Mouse (Mus musculus) megakaryocyte, adult 5-6 weeks (primary cell): ENCODE results near the gene Ier5l. TPM values are rescaled to one million over a fixed set of nuclear protein-coding genes. Genes with fewer than 3 reads are reported as not detected.

Experiments used
- ATAC-seq: 2 replicates; pipeline ENCODE4 v1.8.0; 2016; ENCODE audit warnings: mild to moderate bottlenecking, inconsistent platforms; ENCODE audit not compliant: poor library complexity, severe bottlenecking
- total RNA-seq, 2 experiments: library from RNA; stranded (forward) in 1 of 2; stranded (reverse) in 1 of 2; fragments of 153-499, 151-499 nt in 1 of 2; fragments of 221-1000, 200-1000 nt in 1 of 2; gene quantifications; 2 replicates each; pipeline versions ENCODE4 v1.2.3 to v1.2.4; 2015 to 2017

The Ier5l gene
- total RNA-seq (2015): 0.18 and 0.40 TPM in 2 replicates
- total RNA-seq (2017): 0.99 and 1.1 TPM in 2 replicates

DNA sequence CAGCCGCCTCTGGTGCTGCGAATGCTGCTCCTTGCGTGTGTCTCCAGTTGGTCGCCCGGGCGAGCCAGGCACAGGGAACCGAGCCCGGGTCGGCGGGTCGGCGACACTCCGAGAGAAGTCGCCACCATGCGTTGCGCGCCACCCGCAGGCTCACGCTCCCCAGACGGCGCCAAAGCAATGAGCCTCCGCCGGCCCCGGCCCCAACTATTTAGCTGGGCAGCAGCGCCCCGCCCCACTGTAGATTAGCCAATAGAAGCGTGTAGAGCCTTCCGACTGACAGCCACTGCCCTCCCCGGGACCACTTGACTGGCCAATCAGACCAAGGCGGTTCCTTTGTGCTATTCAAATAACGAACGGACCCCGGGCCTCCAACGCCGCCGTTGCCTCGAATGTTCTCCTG, at the start of gene Ier5l:
Ier5l (minus strand) TSS at position 181 of the 400 bp plus-strand sequence.
- peak; percentile 61 for ATAC-seq

DNA sequence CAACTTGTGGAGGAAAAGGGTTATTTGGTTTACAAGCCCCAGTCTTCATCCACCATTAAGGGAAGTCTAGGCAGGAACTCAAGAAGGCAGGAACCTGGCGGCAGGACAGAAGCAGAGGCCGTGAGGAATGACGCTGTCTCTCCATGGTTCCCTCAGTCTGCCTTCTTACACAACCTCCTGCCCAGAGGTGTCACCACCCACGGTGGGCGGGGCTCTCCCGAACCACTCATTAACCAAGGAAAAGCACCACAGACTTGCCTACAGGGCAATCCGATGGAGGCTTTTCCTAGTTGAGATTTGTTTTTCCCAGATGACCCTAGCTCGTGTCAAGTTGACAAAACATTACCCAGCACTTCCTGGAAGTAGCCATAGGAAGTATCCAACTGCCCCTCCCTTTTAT, 49.7 kb upstream of the Ier5l start:
- no peak for ATAC-seq

GRCm38 (mm10) chr2:30510711-30511380, 36.8 kb upstream of the Ier5l start:
- no peak for ATAC-seq

DNA sequence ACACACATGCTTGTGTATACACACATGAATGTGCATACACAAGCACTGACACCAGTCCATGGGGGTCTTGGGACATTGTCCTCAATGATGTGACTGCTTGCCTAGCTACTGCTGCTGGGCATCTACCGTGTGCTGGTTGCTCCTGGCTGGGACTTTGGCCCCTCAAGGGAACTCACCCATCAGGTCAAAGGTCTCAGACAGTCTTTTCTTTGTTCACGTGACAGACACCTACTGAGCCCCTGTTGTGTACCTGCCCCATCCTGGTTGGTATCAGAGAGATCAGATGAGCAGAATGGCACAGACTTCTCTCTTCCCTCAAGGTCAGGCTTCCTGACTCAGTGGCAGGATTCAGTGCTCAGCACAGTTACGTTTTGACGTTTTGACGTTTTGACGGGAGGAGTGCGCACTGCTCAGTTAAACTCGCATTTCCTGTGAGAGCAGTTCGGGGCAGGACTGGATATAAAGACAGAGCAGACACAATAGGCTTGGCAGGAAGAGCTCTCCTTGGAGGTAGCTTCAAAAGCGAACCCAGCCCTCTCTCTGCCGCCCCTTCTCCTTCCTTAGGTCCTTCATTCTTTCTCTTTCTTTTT, 33.2 kb upstream of the Ier5l start:
- ATAC-seq: no peak

- ATAC-seq: no peak
Observed at GRCm38 (mm10) chr2:30503677-30504621, 29.9 kb upstream of the Ier5l start.

DNA sequence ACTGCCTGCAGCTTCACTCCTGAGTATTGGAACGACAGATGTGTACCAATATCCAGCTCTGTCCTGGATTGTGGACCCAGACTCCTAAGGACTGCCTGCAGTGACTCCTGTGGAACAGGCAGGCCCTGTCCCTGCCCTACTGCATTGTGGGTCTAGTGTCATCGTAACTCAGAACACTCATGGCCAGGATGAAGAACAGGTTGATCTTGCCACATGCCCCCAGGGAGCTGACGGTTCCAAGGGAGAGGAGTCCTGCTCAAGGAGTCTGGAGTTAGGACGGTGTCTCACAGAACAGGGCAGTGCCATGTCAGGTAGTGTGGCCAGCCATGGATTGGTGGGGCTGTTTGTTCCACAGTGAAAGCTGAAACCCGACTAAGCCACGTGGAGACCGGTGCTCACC, 27.7 kb upstream of the Ier5l start:
- ATAC-seq: no peak

DNA sequence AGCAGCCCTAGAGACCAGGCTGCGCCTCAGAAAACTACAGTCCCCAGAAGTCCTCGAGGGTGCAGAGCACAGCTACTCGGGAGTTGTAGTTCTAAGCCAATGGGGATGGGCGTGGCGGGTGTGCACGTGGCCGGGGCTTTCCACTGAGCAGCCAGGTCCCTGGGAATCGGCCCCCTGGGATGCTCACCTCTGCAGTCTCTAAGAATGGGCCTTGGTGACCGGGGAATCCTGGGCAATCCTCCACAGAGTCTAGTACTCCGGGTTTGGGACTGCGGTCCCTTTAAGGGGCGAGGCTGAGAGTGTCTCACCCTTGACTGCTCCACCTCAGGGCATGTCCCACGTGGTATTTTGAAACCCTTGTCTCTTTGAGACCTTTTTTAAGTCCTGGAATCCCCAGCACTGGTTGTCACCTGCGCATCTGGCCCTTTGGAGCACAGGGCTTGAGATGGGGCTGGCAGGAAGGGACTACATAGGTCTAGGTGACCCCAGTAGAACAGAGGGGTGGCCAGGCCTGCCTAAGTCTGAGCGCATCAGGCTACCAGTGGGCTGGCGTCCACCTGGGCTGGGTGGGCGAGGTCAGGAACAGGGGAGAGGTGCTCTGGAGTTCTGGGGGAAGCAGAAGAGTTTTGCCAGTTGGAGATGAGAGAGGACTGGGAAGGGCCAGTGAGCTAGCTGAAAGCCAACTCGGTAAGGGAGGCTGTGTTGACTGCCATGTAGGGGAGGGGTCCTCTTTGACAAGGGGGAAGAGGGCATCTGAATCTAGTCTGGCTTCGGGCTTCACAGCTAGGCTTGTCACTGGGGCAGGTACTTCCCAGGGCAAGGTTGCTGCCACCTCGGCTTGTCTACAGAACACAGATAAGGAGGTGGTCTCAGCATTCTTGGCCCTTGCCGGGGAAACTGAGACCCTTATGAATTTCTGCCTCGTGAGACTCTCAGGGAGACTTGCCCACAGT, 22.2 kb upstream of the Ier5l start:
- ATAC-seq: peak; percentile 68

- ATAC-seq: no peak
Observed at GRCm38 (mm10) chr2:30495000-30495908, 21.2 kb upstream of the Ier5l start.

DNA sequence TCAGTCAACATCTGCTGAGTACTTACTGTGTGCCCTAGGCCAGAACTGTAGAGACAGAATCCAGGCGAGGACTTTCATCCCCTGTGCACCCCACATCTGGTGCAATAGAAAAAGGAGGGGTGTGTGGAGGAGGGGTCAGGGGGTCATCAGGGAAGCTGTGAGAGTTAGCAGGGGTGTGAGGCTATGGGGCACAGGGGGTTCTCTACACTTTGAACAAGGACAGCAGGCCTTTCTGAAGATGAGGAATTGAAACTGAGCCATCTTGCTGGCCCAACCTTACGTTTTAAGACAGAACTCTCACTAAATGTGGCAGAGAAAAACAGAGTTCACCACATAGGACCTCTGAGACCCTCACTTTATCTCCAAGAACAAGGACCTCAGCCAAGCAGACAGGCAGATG, 16.4 kb upstream of the Ier5l start:
- no peak for ATAC-seq

GRCm38 (mm10) chr2:30487597-30487996, 13.6 kb upstream of the Ier5l start:
- ATAC-seq: no peak

DNA sequence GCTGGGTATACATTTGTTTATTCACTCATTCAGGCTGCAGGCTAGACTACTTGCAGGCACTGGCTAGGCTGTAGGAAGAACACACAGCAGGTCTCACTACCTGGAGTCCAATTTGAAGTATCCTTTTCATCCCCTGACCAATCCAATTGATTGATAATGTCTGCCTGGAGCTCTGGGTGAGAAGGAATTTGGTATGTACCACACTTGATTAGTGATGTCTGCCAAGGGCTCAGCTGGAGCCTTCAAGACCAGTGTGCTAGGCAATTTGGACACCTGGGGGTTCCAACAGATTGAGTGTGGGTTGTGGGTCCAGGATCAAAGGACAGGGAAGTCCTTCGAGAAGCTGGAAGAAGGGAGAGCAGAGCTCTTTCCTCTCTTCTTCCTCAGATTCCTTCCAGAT, 4.5 kb upstream of the Ier5l start:
- ATAC-seq: no peak

- ATAC-seq: no peak
Observed at GRCm38 (mm10) chr2:30476241-30476640, 2.2 kb upstream of the Ier5l start.

DNA sequence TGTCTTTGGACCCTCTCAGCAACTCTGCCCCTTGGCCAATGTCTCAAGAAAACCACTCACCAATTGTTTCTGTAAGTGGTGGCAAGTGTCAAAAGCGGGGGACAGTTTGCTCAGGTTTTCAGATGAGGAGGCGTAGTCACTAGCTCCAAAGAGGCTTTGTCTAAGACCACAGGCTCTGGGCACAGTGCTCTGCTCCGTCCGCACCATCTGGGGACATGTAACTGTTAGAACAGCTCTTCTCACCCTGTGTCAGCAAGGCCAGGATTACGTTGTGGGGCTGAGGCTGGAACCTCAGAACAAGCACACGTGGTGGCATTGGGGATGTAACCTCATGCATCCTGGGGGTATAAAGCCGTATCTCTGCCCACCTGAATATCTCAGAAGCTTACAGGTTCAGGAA, 1.4 kb upstream of the Ier5l start:
- no peak for ATAC-seq

DNA sequence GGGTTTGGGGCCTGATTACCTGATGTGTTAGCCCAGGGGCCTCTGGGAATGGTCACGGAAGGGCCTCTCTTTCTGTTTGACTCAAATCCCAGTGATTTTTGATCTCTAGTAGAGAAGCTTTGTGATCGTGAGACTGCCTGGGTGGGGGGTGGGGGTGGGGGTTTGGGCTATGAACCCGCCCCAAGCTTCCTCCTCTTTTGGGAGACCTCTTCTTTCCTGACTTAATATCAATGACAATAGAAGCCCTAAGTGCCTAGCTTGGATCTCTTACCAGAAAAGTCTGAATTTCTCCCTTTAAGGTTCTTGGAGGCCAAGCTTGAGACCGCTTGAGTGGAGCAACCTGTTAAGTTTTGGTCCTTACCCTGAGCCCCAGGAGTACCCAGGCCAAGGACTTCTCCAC, 757 bp upstream of the Ier5l start:
- no peak for ATAC-seq

- ATAC-seq: no peak
Observed at GRCm38 (mm10) chr2:30473431-30474031, 488 bp downstream of the Ier5l start.

DNA sequence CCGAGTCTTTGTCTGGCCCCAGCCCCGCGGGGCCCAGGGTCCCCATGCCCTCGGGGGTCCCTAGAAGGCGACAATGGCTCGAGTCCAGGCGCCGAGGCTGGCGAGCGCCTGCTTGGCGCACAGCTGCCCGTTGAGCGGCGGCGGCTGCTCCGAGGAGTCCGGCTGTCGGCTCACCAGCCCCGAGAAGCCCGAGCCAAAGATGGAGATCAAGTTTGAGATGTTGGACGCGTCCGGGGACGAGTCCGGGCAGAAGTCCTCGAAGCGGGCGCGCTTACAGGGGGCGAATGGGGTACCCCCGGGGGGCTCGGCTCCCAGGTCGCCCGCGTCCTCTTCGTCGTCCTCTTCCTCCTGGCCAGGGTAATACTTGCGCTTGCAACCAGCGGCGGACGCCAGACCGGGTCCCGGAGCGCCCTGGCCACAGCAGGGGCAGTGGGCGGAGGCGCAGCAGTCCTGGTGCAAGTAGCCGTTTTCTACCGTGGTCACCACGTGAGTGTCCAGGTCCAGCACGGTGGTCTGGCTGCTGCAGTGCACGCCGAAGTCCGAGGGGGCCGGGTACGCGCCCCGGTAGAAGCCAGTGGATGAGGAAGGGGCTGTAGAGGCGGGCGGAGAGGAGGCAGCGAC, 1.2 kb downstream of the Ier5l start:
- ATAC-seq: no peak

- peak; percentile 74 for ATAC-seq
Observed at GRCm38 (mm10) chr2:30471795-30472720, 2.0 kb downstream of the Ier5l start.

DNA sequence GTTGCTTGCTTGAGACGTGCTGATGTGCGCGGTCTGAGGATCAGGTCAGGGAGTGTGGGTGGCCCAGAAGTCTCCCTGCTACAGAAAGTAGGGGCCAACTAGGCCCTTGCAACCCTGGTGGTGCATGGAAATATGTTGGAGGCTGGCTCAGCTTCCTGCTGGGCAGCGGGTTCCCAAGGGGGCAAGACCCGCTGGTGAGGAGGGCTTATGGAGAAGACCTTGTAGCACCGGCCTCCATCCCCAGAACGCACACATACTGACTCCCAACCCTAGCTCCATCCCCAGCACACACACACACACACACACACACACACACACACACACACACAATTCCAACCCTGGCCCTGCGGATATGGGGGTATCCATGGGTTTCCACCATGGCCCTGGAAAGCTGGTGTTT, 3.0 kb downstream of the Ier5l start:
- ATAC-seq: no peak
